Mouse (Mus musculus) kidney, embryonic 16.5 days (tissue): ENCODE measurements at regions not wholly inside any gene's neighbourhood (a gene's known extent, or its start where the extent isn't known, plus 50 kb on each side); places are given as distances from the start of the nearest gene placed in this dataset.

Experiments
- ATAC-seq: fragments of 200-750 bp; cut with Nextera tagmentation; 2 replicates; pipeline ENCODE4 v1.8.0; 2017; ENCODE audit warnings: moderate TSS enrichment; ENCODE audit not compliant: low FRiP score, low TSS enrichment
- H3K27ac ChIP-seq: fragments of 300-500 bp; sonication (generic); 2 replicates; pipeline ENCODE4 v1.5.1; 2014; ENCODE audit warnings: low read length
- H3K27me3 ChIP-seq: fragments of 300-500 bp; sonication (generic); 2 replicates; pipeline ENCODE4 v1.6.1; 2014; ENCODE audit warnings: low read length, control low read depth, mixed read lengths; ENCODE audit not compliant: insufficient read depth
- H3K36me3 ChIP-seq: fragments of 300-500 bp; sonication (generic); 2 replicates; pipeline ENCODE4 v1.6.1; 2014; ENCODE audit warnings: low read length, control low read depth, mixed read lengths; ENCODE audit not compliant: insufficient read depth
- H3K4me1 ChIP-seq: fragments of 300-500 bp; sonication (generic); 2 replicates; pipeline ENCODE4 v1.6.1; 2014; ENCODE audit warnings: low read length, control low read depth, mixed read lengths; ENCODE audit not compliant: insufficient read depth
- H3K4me2 ChIP-seq: fragments of 300-500 bp; sonication (generic); replicated peaks from 2 replicates; pipeline ENCODE4 v1.6.1; 2014; ENCODE audit warnings: low read depth, low read length
- H3K4me3 ChIP-seq: fragments of 300-500 bp; sonication (generic); 2 replicates; pipeline ENCODE4 v1.5.1; 2014; ENCODE audit warnings: mild to moderate bottlenecking, low read length
- H3K9ac ChIP-seq: fragments of 300-500 bp; sonication (generic); replicated peaks from 2 replicates; pipeline ENCODE4 v1.6.1; 2014; ENCODE audit warnings: low read length
- H3K9me3 ChIP-seq: fragments of 300-500 bp; sonication (generic); 2 replicates; pipeline ENCODE4 v1.6.1; 2016; ENCODE audit warnings: low read length, control low read depth
- WGBS: fragments of 180-500 bp; shearing (Covaris S2); extraction: QIAGEN DNeasy Blood & Tissue Kit; methylation state at CpG from one replicate; pipeline ENCODE4 v1.1.7; 2014; 5-methylcytosine and 5-hydroxymethylcytosine counted together

DNA sequence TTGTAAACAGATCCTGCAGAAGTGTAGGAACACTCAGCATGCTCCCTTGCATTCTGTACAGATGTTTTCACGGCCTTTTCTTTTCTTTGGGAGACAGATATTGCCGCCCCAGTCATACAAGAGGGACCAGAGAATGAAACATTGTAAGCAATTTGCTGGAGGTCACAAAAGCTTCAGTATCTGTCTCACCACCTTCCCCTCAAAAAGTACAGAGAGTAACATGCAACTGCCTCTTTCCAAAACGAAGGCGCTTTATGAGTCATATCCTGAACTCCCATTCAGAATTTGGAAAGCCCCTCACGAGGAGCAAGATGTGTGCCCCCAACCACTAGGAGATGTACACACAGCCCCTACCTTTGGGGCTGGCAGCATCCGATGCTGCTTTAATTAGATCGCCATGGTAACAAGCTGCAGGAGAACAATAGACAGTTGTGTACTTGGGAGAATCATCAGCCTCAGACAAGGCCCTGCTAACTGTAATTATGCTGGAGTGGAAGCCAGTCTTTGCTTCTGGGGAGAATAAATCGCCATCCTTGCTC is 328.9 kb downstream of the Fam49a start:
- H3K9me3 ChIP-seq = no peaks in the 10 kb centered on the region
- no peaks in the 10 kb centered on the region for H3K27me3 ChIP-seq
- 74% methylated on average over 8 of the region's 8 CpGs for WGBS
- no peaks in the 10 kb centered on the region for H3K36me3 ChIP-seq
- no peak overlapping the region for H3K4me2 ChIP-seq
- H3K4me3 ChIP-seq = no peak overlapping the region
- no peaks in the 10 kb centered on the region for H3K4me1 ChIP-seq
- no peak overlapping the region for H3K27ac ChIP-seq
- no peak overlapping the region for H3K9ac ChIP-seq
- no peak for ATAC-seq

DNA sequence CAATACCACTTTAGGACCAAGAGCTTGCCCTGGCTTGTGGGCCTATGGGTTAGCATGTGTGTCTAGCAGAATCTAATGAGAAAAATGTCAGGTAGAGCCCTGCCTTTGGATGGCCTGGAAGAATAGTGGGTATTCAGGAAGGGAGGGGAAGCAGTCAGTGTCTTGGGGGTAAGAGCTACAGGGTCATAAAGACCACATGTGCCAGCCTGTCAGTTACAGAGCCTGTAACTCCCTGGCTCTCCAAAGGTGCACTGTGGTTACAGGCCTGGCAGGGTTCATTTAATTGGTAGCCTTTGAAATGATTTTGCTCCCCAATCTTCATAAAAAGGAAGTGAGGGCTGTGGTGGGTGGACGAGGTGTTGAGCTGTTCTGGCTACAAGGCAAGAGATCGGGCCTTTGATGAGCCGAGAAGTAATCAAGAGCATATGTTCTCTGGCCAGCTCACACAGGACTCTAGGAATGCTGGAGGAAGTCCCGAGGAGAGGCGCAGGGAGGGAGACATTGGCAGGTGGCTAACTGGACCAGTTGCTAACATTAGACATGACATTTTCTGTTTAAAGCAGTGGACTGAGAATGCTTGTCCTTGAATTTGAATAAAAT is 326.9 kb downstream of the Fam49a start:
- no peak overlapping the region for H3K4me2 ChIP-seq
- no peak overlapping the region for H3K4me3 ChIP-seq
- 49% methylated on average over 5 of the region's 5 CpGs for WGBS
- no peak overlapping the region for H3K9ac ChIP-seq
- H3K4me1 ChIP-seq = no peaks in the 10 kb centered on the region
- ATAC-seq = no peak
- no peaks in the 10 kb centered on the region for H3K9me3 ChIP-seq
- H3K27ac ChIP-seq = no peak overlapping the region
- no peaks in the 10 kb centered on the region for H3K36me3 ChIP-seq
- no peaks in the 10 kb centered on the region for H3K27me3 ChIP-seq

DNA sequence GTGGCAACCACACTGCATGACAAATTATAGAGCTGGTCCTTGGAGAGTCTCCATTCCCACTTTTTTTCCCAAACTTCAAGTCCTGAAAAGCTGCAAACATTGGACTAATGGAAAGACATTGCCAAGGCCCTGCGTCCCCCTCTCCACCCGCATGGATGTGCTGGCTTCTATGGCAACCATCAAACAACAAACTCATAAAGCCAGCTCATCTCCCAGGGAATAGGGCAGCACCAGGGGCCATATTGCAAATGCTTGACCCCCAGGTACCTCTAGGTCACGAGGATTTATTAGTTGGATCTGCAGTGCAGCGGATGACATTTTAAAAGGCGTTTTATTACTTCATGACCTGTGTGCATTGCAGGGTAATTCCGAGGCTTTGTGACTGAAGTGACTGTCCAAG is 324.5 kb downstream of the Fam49a start:
- no peaks in the 10 kb centered on the region for H3K9me3 ChIP-seq
- peaks cover 5% of the 10 kb centered on the region; the same call in 1 of the 2 replicates for H3K4me1 ChIP-seq
- no peaks in the 10 kb centered on the region for H3K36me3 ChIP-seq
- ATAC-seq = no peak
- no peak overlapping the region for H3K4me3 ChIP-seq
- no peak overlapping the region for H3K9ac ChIP-seq
- no peaks in the 10 kb centered on the region for H3K27me3 ChIP-seq
- 38% methylated on average over 6 of the region's 6 CpGs for whole genome bisulfite sequencing
- H3K27ac ChIP-seq = no peak overlapping the region
- no peak overlapping the region for H3K4me2 ChIP-seq

DNA sequence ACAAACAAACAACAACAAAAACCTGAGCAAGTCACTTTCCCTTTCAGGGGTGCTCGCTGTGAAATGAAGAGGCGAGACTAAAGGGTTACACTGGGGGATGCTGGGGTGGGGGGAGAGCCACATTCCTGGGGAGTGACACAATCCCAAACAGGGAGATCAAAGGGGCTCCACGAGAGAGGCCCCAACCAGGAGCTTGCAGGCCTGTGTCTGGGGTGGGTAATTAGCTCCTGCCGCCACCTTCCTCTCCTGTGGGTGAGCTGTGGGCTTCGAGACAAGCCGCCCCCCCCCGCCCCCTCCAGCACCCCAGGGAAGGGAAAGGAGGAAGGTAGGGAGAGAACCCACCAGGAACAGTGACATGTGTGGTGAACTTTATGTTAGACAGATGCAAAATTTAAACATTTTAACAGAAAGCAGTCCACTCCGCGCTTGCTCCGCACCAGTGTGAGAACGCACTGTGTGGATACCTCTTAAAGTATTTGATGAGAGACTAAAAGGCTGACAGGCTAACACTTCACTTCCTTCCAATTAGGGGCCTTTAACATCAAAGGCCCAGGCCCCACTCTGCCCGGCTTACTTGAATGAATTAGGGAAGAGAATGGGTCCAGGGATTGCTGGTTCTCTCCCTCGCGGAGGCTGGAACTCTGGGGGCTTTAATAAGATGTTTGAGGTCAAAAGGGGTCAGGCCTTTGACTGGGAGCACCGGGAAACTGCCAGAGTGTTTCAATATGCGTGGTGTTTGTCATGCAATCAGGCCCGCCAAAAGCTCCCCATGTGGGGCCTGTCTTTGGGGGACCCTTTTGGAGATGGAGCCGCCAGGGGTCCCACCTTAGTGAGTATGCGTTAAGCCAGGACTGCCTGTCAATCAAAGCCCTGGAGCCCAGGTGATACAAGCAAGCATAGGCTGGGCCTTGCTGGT is 319.6 kb downstream of the Fam49a start:
- 20% methylated on average over 19 of the region's 19 CpGs for WGBS
- no peak overlapping the region for H3K27ac ChIP-seq

DNA sequence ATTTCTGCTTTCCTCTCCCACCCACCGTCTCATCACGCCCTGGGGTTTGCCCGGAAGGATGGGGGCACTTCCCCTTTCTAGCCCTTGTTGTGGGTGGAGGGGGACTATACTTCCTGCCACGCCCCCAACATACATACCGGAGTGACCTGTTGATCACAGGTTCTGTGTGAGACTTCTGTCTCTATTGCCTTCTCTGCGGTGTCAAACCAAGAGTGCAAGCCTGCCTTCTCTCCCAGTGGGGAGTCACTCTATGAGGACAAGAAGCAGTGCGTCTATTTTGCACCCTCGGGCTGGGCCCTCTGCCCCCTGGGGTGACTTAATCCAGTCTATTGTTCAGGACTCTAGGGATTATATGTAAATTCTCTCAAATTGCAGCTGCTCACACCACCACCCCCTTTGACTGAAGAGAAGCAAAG is 318.8 kb downstream of the Fam49a start:
- Histone ChIP-seq H3K27ac (no peak overlapping the region), H3K9me3 (no peaks in the 10 kb centered on the region), H3K36me3 (no peaks in the 10 kb centered on the region), H3K27me3 (no peaks in the 10 kb centered on the region), H3K4me3 (no peak overlapping the region), H3K4me2 (no peak overlapping the region), H3K4me1 (peaks cover 16% of the 10 kb centered on the region), H3K9ac (no peak overlapping the region)
- WGBS = 16% methylated on average over 8 of the region's 8 CpGs
- peak; percentile 36; the same call in 1 of the 2 replicates for ATAC-seq

More for the DNA sequence above, 319.6 kb downstream of the Fam49a start:
- Histone ChIP-seq H3K27me3 (no peaks in the 10 kb centered on the region), H3K9ac (no peak overlapping the region), H3K9me3 (no peaks in the 10 kb centered on the region), H3K4me1 (peaks cover 16% of the 10 kb centered on the region), H3K36me3 (no peaks in the 10 kb centered on the region), H3K4me2 (no peak overlapping the region), H3K4me3 (no peak overlapping the region)
- ATAC-seq = peak; percentile 87

DNA sequence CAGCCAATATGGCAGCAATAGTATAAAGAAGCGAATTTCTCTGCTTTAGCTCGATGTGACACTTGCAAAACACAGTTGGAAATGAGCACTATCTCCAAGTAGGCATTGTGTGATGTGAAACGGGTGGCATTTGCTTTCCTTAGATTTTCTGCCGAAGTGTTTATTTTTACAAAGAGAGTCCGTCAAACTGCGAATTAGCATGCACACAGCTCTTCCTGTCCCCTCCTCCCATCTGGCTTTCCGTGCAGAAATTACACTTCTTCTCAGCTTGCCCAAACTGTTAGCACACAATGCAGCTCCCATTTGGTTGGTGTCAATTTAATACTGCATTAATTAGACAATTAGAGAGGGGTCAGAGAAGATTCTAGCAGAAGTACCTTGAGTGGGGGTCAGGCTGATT is 316.3 kb downstream of the Fam49a start:
- H3K4me3 ChIP-seq = no peak overlapping the region
- H3K4me1 ChIP-seq = peaks cover 16% of the 10 kb centered on the region
- 40% methylated on average over 7 of the region's 7 CpGs for WGBS

DNA sequence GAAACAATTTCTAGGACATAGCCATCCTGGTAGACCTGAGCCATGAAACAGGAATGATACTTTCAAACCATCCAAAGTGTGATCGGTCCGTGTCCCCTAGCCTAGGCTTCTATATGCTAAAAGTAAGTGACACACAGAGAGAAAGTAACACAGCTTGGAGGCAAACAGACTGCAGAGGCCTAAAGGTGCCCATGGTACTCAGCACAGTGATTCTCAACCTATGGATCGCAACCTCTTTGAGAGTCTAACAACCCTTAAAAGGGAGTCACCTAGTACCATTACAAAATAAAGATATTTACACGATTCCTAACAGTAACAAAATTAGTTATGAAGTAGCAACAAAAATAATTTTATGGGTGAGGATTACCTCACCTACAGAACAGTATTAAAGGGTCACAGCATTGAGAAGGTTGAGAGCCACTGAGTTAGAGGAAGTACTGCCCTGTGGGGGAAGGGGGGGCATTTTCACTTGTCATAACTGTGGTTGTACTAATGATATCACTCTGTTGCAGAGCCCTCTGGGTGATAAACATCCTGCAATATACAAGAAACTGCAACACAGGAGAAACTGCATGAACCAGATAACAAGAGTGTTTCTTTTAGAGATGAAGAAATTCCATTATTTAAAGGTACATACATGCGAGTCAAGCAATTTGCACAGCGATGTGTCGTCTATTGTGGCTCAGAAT is 308.8 kb downstream of the Fam49a start:
- no peak for ATAC-seq
- WGBS = 92% methylated on average over 7 of the region's 7 CpGs

More for the DNA sequence above, 316.3 kb downstream of the Fam49a start:
- no peaks in the 10 kb centered on the region for H3K9me3 ChIP-seq
- no peak overlapping the region for H3K9ac ChIP-seq
- H3K27ac ChIP-seq = no peak overlapping the region
- H3K27me3 ChIP-seq = no peaks in the 10 kb centered on the region
- no peaks in the 10 kb centered on the region for H3K36me3 ChIP-seq
- ATAC-seq = no peak
- no peak overlapping the region for H3K4me2 ChIP-seq

DNA sequence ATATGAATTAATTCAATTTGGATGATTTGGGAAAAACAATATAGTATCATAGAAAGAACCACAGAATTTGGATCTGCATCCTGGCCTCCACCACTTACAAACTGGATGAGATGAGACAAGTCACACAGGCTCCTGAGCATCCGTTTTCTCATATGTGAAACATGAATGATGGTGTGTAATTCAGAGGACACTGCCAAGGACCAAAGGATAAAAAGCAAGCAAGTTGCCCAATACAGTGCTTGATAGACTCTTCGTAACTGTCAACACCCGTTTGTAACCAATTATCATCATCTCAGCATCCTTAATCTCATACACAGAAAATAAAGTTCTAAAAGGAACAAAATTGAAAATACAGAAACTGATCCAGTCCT is 305.8 kb downstream of the Fam49a start:
- H3K36me3 ChIP-seq = no peaks in the 10 kb centered on the region
- no peak overlapping the region for H3K9ac ChIP-seq
- ATAC-seq = no peak
- H3K4me1 ChIP-seq = no peaks in the 10 kb centered on the region
- 0 out of 2 replicates have a peak, but pooled peaks cover 2% of the 10 kb centered on the region for H3K9me3 ChIP-seq
- no peaks in the 10 kb centered on the region for H3K27me3 ChIP-seq
- WGBS = 94% methylated on average over 3 of the region's 3 CpGs
- H3K27ac ChIP-seq = no peak overlapping the region
- H3K4me2 ChIP-seq = no peak overlapping the region
- H3K4me3 ChIP-seq = no peak overlapping the region

More for the DNA sequence above, 308.8 kb downstream of the Fam49a start:
- no peaks in the 10 kb centered on the region for H3K36me3 ChIP-seq
- 0 out of 2 replicates have a peak, but pooled peaks cover 2% of the 10 kb centered on the region for H3K9me3 ChIP-seq
- no peak overlapping the region for H3K4me3 ChIP-seq
- no peak overlapping the region for H3K4me2 ChIP-seq
- no peak overlapping the region for H3K27ac ChIP-seq
- no peaks in the 10 kb centered on the region for H3K4me1 ChIP-seq
- no peaks in the 10 kb centered on the region for H3K27me3 ChIP-seq
- no peak overlapping the region for H3K9ac ChIP-seq

DNA sequence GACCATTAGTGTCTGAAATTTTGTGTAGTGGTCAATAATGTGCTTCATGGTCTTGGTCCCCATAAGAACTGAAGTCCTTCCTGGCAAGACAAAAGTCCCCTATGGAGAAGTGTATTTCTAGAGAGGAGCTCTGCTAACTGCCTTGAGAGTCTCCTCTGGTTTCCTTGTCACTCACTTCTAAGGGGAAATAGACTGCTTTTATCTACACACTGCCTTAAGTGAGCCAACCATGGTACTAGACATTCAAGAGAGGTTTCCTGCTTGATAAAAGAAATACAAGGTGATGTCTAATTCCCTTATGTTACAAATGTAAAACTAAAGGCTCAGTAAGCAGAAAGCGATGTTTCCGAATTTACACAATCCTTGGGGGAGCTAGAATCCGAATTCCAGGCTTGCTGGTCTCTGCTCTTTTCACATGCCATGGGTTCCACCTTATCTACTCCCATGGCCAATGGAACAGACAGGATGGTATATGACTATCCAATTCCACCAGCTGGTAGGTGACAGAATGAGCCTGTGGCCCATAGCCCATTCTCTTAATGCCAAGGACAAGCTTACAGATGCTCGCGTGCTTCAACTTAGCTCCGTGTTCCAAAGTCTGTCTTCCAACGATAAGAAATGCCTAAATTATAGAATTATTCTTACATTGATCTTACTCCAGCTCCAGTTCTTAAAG is 305.3 kb downstream of the Fam49a start:
- no peak for ATAC-seq
- H3K27me3 ChIP-seq = no peaks in the 10 kb centered on the region

More for the DNA sequence above, 305.3 kb downstream of the Fam49a start:
- Histone ChIP-seq H3K9ac (no peak overlapping the region), H3K4me3 (no peak overlapping the region), H3K36me3 (no peaks in the 10 kb centered on the region), H3K27ac (no peak overlapping the region), H3K9me3 (0 out of 2 replicates have a peak, but pooled peaks cover under 1% of the 10 kb centered on the region), H3K4me1 (no peaks in the 10 kb centered on the region), H3K4me2 (no peak overlapping the region)
- WGBS = 94% methylated on average over 7 of the region's 7 CpGs
